Mouse (Mus musculus) adrenal gland, adult 10 weeks (tissue): ENCODE measurements around the gene Acot4. TPM values are rescaled to one million over a fixed set of nuclear protein-coding genes. Genes with fewer than 3 reads are reported as not detected.

Source experiments
- polyA plus RNA-seq: library from polyadenylated mRNA; stranded (reverse); fragments of 350-450 nt; fragmentation: Illumina TruSeq; extraction: RNeasy Lipid Tissue Mini Kit (QIAGEN cat#74804); gene quantifications from one replicate; pipeline ENCODE4 v1.2.3, GENCODE M21; 2014; ENCODE audit warnings: low read depth, low replicate concordance

The Acot4 gene
- polyA plus RNA-seq, result 2.8 TPM

DNA sequence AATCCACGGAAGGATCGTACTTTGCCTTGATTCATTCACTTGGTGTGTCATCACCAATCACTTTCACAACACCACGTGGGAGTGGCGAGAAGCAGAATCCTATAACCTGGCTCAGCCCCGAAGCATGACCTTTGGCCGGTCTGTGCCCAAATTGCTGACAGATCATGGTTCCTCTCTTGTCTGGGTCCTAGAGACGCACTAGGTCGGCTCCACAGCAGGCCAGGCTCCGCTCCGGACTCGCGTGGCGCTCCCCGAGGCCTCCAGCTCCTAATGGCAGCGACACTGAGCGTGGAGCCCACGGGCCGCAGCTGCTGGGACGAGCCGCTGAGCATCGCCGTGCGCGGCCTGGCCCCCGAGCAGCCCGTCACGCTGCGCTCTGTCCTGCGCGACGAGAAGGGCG is at the start of gene Acot4:
Acot4 (plus strand) TSS at position 139 of the 400 bp plus-strand sequence.

DNA sequence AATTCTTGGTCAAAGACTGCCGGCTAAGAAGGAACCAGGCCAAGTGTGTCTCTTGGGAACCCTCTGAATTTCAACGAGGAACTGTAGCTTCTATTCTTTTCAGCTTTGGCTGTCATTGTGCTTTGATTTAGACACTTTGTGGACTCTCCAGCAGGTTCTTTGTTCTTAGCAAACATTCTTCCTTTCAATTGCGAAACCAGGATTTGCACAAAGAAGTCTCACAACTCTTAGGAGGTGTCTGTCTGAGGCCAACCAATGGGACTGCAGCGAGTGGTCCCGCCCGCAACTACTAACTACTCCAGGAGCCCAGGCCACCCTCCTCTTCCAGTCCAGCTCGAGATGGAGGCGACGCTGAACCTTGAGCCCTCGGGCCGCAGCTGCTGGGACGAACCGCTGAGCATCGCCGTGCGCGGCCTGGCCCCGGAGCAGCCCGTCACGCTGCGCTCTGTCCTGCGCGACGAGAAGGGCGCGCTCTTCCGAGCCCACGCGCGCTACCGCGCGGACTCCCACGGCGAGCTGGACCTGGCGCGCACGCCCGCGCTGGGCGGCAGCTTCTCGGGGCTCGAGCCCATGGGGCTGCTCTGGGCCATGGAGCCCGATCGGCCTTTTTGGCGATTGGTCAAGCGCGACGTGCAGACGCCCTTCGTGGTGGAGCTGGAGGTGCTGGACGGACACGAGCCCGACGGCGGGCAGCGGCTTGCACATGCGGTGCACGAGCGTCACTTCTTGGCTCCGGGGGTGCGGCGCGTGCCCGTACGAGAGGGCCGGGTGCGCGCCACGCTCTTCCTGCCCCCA is 28.8 kb upstream of the Acot4 start, which contains the start of gene Acot1:
Acot1 (plus strand) TSS at position 320 of the 795 bp plus-strand sequence.

DNA sequence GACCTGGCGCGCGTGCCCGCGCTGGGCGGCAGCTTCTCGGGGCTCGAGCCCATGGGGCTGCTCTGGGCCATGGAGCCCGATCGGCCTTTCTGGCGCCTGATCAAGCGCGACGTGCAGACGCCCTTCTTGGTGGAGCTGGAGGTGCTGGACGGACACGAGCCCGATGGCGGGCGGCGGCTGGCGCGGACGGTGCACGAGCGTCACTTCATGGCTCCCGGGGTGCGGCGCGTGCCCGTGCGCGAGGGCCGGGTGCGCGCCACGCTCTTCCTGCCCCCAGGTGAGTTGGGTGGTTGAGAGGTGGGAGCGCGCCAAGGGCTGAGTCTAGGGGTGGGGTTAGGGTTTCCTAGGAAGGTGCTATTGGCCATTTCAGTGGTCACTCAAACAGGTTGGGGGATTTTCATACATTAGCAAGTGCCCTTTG is 522 bp downstream of the Acot4 start, which contains the start of gene Gm49366:
Gm49366 (plus strand) TSS at position 245 of the 421 bp plus-strand sequence.

DNA sequence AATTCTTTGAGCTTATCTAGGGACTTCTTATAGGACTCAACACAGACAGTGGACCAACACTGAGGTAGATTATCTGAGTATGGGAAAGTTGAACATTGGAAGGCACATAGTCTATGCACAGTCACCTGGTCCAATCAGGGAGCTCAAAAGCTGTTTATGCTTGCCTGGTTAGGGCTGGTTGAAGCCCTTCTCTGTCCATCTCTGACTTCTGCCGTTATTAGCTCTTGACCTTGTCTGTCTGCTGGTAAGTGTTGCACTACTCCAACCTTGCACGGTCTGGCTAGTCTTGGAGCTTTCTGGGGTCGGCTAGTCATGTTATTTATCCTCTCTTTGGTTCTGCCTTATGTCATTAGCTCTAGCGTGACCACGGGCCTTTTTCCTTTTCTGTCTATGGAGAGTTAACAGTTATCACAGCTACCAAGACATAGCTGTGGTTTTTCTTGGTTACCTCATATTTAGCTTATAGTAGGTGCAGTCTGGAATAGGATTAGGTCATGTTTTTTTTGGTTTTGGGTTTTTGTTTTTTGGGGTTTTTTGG is 13.8 kb downstream of the Acot4 start, which contains the start of gene Acot3:
Acot3 (plus strand) TSS at position 208 of the 538 bp plus-strand sequence.

DNA sequence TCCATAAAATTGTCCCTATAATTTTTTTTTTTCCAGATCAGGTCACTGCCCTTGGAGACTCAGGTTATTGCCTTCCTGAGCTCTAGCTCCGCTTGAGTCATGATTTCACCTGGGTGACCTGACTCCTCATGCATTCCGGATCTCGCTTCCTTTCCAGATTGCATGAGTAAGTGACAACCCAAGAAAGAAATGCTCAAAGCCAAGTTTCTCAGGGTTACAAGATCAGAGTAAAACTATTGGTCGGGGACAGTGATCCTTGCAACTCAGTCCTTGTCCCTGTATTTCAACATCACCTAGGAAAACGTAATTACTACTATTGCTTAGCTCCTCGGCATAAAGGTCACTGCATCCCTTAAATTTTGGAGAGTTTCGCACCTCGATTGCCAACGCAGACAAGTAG is 30.8 kb downstream of the Acot4 start, which contains the start of gene Acot5:
Acot5 (plus strand) TSS at position 340 of the 400 bp plus-strand sequence.

Other genes starting within 250 kb of the Acot4 start
- gene Numb, start 116.4 kb upstream of the Acot4 start, polyA plus RNA-seq, result 24.2 TPM
- gene Riox1, start 87.8 kb upstream of the Acot4 start, polyA plus RNA-seq, result 1.7 TPM
- gene Heatr4, start 53.5 kb upstream of the Acot4 start, polyA plus RNA-seq, result not detected
- gene Acot2, start 50.5 kb upstream of the Acot4 start, polyA plus RNA-seq, result 3.1 TPM
- gene Acot1, start 28.9 kb upstream of the Acot4 start, polyA plus RNA-seq, result 7.6 TPM
- not detected for gene Gm49366, start 556 bp downstream of the Acot4 start, polyA plus RNA-seq
- gene Acot3, start 13.8 kb downstream of the Acot4 start, polyA plus RNA-seq, result 0.58 TPM
- gene Acot5, start 30.9 kb downstream of the Acot4 start, polyA plus RNA-seq, result not detected
- gene Acot6, start 62.3 kb downstream of the Acot4 start, polyA plus RNA-seq, result 16.6 TPM
- gene Dnal1, start 76.0 kb downstream of the Acot4 start, polyA plus RNA-seq, result 34.3 TPM
- not detected for gene Pnma1, start 110.1 kb downstream of the Acot4 start, polyA plus RNA-seq
- 10.8 TPM for gene Elmsan1, start 180.5 kb downstream of the Acot4 start, polyA plus RNA-seq
- 111 TPM for gene Ptgr2, start 246.9 kb downstream of the Acot4 start, polyA plus RNA-seq